Mouse (Mus musculus): Measurements from ENCODE around the gene Mettl16. TPM values are rescaled to one million over a fixed set of nuclear protein-coding genes. Genes with fewer than 3 reads are reported as not detected.

The Mettl16 gene
- 5.3 and 14.5 TPM in 2 replicates for polyA plus RNA-seq (2012; ENCODE audit: low replicate concordance)

GRCm38 (mm10) chr11:74770595-74771207, at the start of gene Mettl16:
Mettl16 (plus strand) TSS chr11:74770830.

DNA sequence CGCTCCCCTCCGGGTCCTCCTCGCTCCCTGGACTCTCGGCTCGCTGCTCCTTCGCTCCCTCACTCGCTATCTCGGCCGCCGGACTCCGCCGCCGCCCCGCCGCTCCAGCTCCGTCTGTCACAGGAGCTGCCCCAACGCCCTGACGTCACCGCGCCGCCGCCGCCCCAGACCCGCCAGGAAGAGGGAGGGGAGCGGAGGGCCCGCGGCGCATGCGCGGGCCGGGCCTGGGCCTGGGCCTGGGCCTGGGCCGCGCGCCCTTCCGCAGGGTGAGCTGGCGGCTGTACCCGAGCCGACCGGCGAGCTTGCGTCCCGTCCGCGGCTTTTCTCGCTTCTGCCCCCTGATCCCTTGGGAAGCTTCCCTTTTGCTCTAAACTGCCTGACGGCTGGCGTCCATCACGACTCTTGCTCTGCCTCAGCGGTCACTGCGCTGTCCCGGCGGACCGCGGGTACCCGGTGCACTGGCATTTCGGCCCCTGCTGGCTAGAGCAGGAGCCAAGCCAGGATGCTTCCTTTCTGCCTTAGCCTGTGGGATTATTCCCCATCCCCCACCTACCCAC, 46.3 kb upstream of the Mettl16 start, which contains the start of gene Pafah1b1:
Gene Pafah1b1, minus strand, starts transcription at position 436 of the 557 bp plus-strand sequence.

GRCm38 (mm10) chr11:74830256-74831161, 59.9 kb downstream of the Mettl16 start, which contains the start of gene Mnt:
Mnt (plus strand) TSS chr11:74830920.

Other genes starting within 250 kb of the Mettl16 start
- gene Rap1gap2, start 159.9 kb upstream of the Mettl16 start, polyA plus RNA-seq (2012; ENCODE audit: low replicate concordance): 13.6 and 44.1 TPM in 2 replicates
- gene Ccdc92b, start 151.2 kb upstream of the Mettl16 start, polyA plus RNA-seq (2012; ENCODE audit: low replicate concordance): 0.17 and 0.52 TPM in 2 replicates
- 25.4 and 26.6 TPM in 2 replicates for gene Cluh, start 121.3 kb upstream of the Mettl16 start, polyA plus RNA-seq (2012; ENCODE audit: low replicate concordance)
- 8.9 and 12.1 TPM in 2 replicates for gene Pafah1b1, start 46.2 kb upstream of the Mettl16 start, polyA plus RNA-seq (2012; ENCODE audit: low replicate concordance)
- gene Mnt, start 60.1 kb downstream of the Mettl16 start, polyA plus RNA-seq (2012; ENCODE audit: low replicate concordance): 148 and 345 TPM in 2 replicates
- gene Sgsm2, start 126.2 kb downstream of the Mettl16 start, polyA plus RNA-seq (2012; ENCODE audit: low replicate concordance): 5.0 and 8.0 TPM in 2 replicates
- gene Tsr1, start 127.2 kb downstream of the Mettl16 start, polyA plus RNA-seq (2012; ENCODE audit: low replicate concordance): 11.3 and 15.7 TPM in 2 replicates
- 58.5 and 87.1 TPM in 2 replicates for gene Smg6, start 155.0 kb downstream of the Mettl16 start, polyA plus RNA-seq (2012; ENCODE audit: low replicate concordance)
- gene Srr, start 155.1 kb downstream of the Mettl16 start, polyA plus RNA-seq (2012; ENCODE audit: low replicate concordance): 1.3 and 2.4 TPM in 2 replicates

All from hematopoietic multipotent progenitor cell, adult 10-12 weeks (in vitro differentiated cells).